Mouse (Mus musculus) B cell, adult 67 days (primary cell): ENCODE measurements around the gene Dtd1. TPM values are rescaled to one million over a fixed set of nuclear protein-coding genes. Genes with fewer than 3 reads are reported as not detected.

Experiments used
- total RNA-seq, 2 experiments: library from RNA; stranded (reverse); gene quantifications; 4 replicates each; pipeline ENCODE4 v1.2.4; 2023

The Dtd1 gene
- 10 to 100 TPM; 17.4 to 21.5 TPM for total RNA-seq

DNA sequence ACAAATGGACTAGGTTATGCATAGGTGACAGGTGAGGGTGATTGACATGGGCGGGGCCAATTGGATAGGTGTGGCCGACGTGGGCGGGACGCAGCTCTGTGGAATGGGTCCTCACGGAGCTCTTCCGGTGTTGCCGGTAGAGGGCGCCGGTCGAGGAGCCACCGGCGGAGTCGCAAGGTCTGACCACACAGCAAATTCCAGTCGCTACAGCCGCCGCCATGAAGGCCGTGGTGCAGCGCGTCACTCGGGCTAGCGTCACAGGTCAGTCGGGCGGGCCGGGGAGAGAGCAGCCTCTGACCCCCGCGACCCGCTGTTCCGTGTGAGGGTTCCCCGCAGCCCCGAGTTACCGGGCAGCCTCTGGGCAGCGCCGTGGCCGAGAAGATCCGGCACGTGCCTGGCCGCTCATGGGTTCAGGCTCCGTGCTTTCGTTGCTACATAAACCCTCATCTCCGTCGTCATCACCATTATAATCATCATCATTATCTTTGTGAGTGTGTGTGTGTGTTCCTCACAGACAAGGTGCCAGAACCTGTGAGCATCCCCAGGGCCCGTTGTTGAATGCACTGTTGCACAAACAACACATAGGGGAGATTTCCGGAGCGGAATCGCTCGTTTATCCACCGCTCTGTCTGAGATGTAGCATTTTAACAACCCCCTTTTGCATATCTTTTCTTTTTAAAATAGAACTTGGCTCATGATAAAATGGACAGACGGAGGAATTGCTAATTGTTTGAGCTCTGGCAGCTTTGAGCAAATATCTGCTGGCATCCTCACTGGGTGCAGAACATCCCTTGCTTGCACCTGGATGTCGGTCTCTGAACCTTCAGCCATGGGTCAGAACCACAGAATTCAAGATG lies at the start of gene Dtd1:
Gene Dtd1, plus strand, starts transcription at position 67 of the 857 bp plus-strand sequence.

DNA sequence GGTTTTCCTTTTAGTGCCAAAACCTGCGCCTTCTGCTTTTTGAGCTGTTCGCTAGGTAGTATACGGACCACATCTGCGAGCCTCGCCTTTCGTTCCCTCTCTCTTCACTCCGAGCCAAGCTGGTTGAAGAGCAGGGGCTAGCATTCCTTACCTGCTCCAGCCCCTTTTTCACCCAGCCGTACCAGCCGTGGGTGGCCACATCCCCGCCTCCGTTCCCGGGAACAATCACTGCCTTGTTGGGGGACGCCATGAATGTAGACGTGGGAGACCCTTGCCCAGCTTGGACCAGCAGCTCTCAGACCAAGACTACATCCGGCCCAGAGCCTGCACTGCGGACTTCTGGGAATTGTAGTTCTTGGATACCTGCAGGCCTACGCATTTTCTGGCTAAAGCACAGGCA lies 49.2 kb upstream of the Dtd1 start, which contains the start of gene Rbbp9:
Gene Rbbp9, minus strand, starts transcription at position 341 of the 400 bp plus-strand sequence.

GRCm38 (mm10) chr2:144555820-144556552 lies 43.7 kb upstream of the Dtd1 start, which contains the start of gene Sec23b:
TSS of gene Sec23b (plus strand) at chr2:144556229.

GRCm38 (mm10) chr2:144593951-144594651 lies 5.6 kb upstream of the Dtd1 start, which contains the start of gene Smim26:
TSS of gene Smim26 (plus strand) at chr2:144594054.

Other genes starting within 250 kb of the Dtd1 start
- gene Kat14, start 230.9 kb upstream of the Dtd1 start, total RNA-seq = 10 to 100 TPM; 32.2 to 43.7 TPM
- 10 to 100 TPM; 12.2 to 13.3 TPM for gene Pet117, start 230.9 kb upstream of the Dtd1 start, total RNA-seq
- gene Dzank1, start 72.5 kb upstream of the Dtd1 start, total RNA-seq = under 1 TPM in 1 of 2 experiments, not detected in 1; 0.26 TPM
- 10 to 100 TPM; 34.9 to 51.3 TPM for gene Polr3f, start 72.2 kb upstream of the Dtd1 start, total RNA-seq
- gene Rbbp9, start 49.0 kb upstream of the Dtd1 start, total RNA-seq = 1 to 10 TPM; 5.5 to 6.4 TPM
- 10 to 100 TPM; 50.2 to 73.2 TPM for gene Sec23b, start 43.7 kb upstream of the Dtd1 start, total RNA-seq
- 10 to 100 TPM; 10.4 to 15.0 TPM for gene Smim26, start 5.8 kb upstream of the Dtd1 start, total RNA-seq
- not detected for gene Scp2d1, start 223.8 kb downstream of the Dtd1 start, total RNA-seq